Mouse (Mus musculus) activated CD4-positive, CD25-positive, alpha-beta regulatory T cell, adult 4 months (primary cell): Measurements from ENCODE around the gene Ptprj. TPM values are rescaled to one million over a fixed set of nuclear protein-coding genes. Genes with fewer than 3 reads are reported as not detected.

Experiments used
- polyA plus RNA-seq, 2 experiments: library from polyadenylated mRNA; unstranded; fragments of 100-300 nt; shearing (Covaris generic); gene quantifications; one replicate each; pipeline ENCODE4 v1.2.1; 2017

Gene Ptprj
- polyA plus RNA-seq, 2 experiments from 2014 or later = 4.4 to 5.1 TPM

Other genes with a start within 250 kb of the Ptprj start
- gene Olfr1274-ps, start 182.0 kb downstream of the Ptprj start, polyA plus RNA-seq = not detected
- gene Nup160, start 96.6 kb upstream of the Ptprj start, polyA plus RNA-seq = 10 to 100 TPM; 23.4 to 28.1 TPM
- 100 to 1,000 TPM in 1 of 2 experiments, 10 to 100 TPM in 1; 84.7 to 121 TPM for gene Fnbp4, start 164.7 kb upstream of the Ptprj start, polyA plus RNA-seq
- gene Agbl2, start 202.1 kb upstream of the Ptprj start, polyA plus RNA-seq = not detected